ENCODE assay signal across 14 mouse cellular contexts in genomic region chr6:146321951-146322350, GRCm38 (mm10).
DNase-seq lines count a peak whose midpoint lies in the region; ATAC-seq lines count a peak whose summit lies in the region.
"Had no signal": no experiment of that assay in that cellular context is flagged by ENCODE, and none has a peak within 500 bp of the region (broad histone marks: within the 10 kb centered on the region; RNA-seq: fewer than 3 reads in every experiment).

No protein-coding gene starts in this region.

- no peaks in the 10 kb centered on the region for H3K27me3 ChIP-seq in heart, embryonic 15.5 days
- H3K27me3 ChIP-seq in intestine, embryonic 16.5 days (replicated peaks; ENCODE audit: control insufficient read depth, insufficient read depth, low read length): no peaks in the 10 kb centered on the region
- H3K27me3 ChIP-seq in lung, embryonic 15.5 days: no peaks in the 10 kb centered on the region
- H3K27me3 ChIP-seq: embryonic facial prominence, embryonic 13.5 days; hindbrain, embryonic 15.5 days had no signal

- no peak for ATAC-seq in heart, embryonic 15.5 days (replicated peaks; ENCODE audit: insufficient number of reproducible peaks, insufficient read depth, low FRiP score, low read depth)
- ATAC-seq in intestine, embryonic 16.5 days: peak; percentile 61
- ATAC-seq in lung, embryonic 15.5 days (ENCODE audit: borderline replicate concordance, extremely low read depth, low FRiP score, low TSS enrichment): peak; percentile 86
- ATAC-seq: forebrain, embryonic 14.5 days had no signal

- H3K4me3 ChIP-seq in heart, embryonic 15.5 days: no peak overlapping the region
- H3K4me3 ChIP-seq in intestine, embryonic 16.5 days (ENCODE audit: low read length): no peak overlapping the region
- H3K4me3 ChIP-seq in lung, embryonic 15.5 days: no peak overlapping the region
- H3K4me3 ChIP-seq: embryonic facial prominence, embryonic 13.5 days; hindbrain, embryonic 15.5 days had no signal

- H3K4me2 ChIP-seq in heart, embryonic 15.5 days: no peak overlapping the region
- H3K4me2 ChIP-seq in intestine, embryonic 16.5 days (ENCODE audit: low read depth, low read length): no peak overlapping the region
- H3K4me2 ChIP-seq in lung, embryonic 15.5 days: no peak overlapping the region
- H3K4me2 ChIP-seq: embryonic facial prominence, embryonic 13.5 days; hindbrain, embryonic 15.5 days had no signal

- H3K36me3 ChIP-seq in heart, embryonic 15.5 days: peaks cover 29% of the 10 kb centered on the region
- no peaks in the 10 kb centered on the region for H3K36me3 ChIP-seq in intestine, embryonic 16.5 days (ENCODE audit: control insufficient read depth, insufficient read depth, low read length)
- H3K36me3 ChIP-seq in lung, embryonic 15.5 days: no peaks in the 10 kb centered on the region
- H3K36me3 ChIP-seq: embryonic facial prominence, embryonic 13.5 days; hindbrain, embryonic 15.5 days had no signal

- 48% methylated on average over 4 of the region's 4 CpGs for WGBS in heart, embryonic 15.5 days
- 35% methylated on average over 4 of the region's 4 CpGs for WGBS in intestine, embryonic 16.5 days
- WGBS in lung, embryonic 15.5 days: 26% methylated on average over 4 of the region's 4 CpGs

- DNase-seq in heart, postnatal 36 days: no peak
- DNase-seq in NIH3T3 (ENCODE audit: low read depth): peak; percentile 62
- no peak for DNase-seq in thymus, adult 18-20 months
- no peak for DNase-seq in urinary bladder, postnatal 25 days (ENCODE audit: low spot score)
- DNase-seq in thymus, postnatal 4 days: no peak
- DNase-seq: cerebellum, adult 8-10 months; gastrocnemius, postnatal 36 days had no signal

- intact Hi-C loops in heart, postnatal 36 days (cut with DNase I): no loop called here

- H3K27ac ChIP-seq in heart, embryonic 15.5 days: peak overlapping the region; percentile 45; the same call in 1 of the 2 replicates
- peak overlapping the region; percentile 40; the same call in 1 of the 2 replicates for H3K27ac ChIP-seq in intestine, embryonic 16.5 days (ENCODE audit: low read length)
- H3K27ac ChIP-seq in lung, embryonic 15.5 days: peak overlapping the region; percentile 76
- H3K27ac ChIP-seq: embryonic facial prominence, embryonic 13.5 days; hindbrain, embryonic 15.5 days; liver, embryonic 14.5 days had no signal

- H3K4me1 ChIP-seq in heart, embryonic 15.5 days (replicated peaks): peaks cover 14% of the 10 kb centered on the region
- H3K4me1 ChIP-seq in intestine, embryonic 16.5 days (ENCODE audit: control insufficient read depth, insufficient read depth, low read length): 0 out of 2 replicates have a peak, but pooled peaks cover 10% of the 10 kb centered on the region
- H3K4me1 ChIP-seq in lung, embryonic 15.5 days: peaks cover 12% of the 10 kb centered on the region
- H3K4me1 ChIP-seq: hindbrain, embryonic 15.5 days had no signal

- no peak overlapping the region for H3K9ac ChIP-seq in heart, embryonic 15.5 days
- no peak overlapping the region for H3K9ac ChIP-seq in intestine, embryonic 16.5 days (ENCODE audit: low read depth, low read length)
- H3K9ac ChIP-seq in lung, embryonic 15.5 days: no peak overlapping the region
- H3K9ac ChIP-seq: embryonic facial prominence, embryonic 13.5 days; hindbrain, embryonic 15.5 days; liver, embryonic 14.5 days had no signal

- H3K9me3 ChIP-seq in heart, embryonic 15.5 days (replicated peaks): no peaks in the 10 kb centered on the region
- H3K9me3 ChIP-seq in intestine, embryonic 16.5 days (ENCODE audit: control insufficient read depth, low read length): no peaks in the 10 kb centered on the region
- H3K9me3 ChIP-seq in lung, embryonic 15.5 days: no peaks in the 10 kb centered on the region
- H3K9me3 ChIP-seq: embryonic facial prominence, embryonic 13.5 days; hindbrain, embryonic 15.5 days had no signal
